Mouse (Mus musculus): ENCODE data around the gene Myo1b. TPM values are rescaled to one million over a fixed set of nuclear protein-coding genes. Genes with fewer than 3 reads are reported as not detected.

Gene Myo1b
- polyA plus RNA-seq, 1 experiment from 2014 or later: 117 TPM

- H3K4me3 ChIP-seq (ENCODE audit: low read depth, low read length): no peak overlapping the region
- H3K4me2 ChIP-seq: no peak overlapping the region
- no peak for TF ChIP-seq CTCF (IDR thresholded peaks at IDR 0.05; ENCODE audit: low read depth)
- no peak overlapping the region for H3K9ac ChIP-seq
- ATAC-seq (ENCODE audit: insufficient read depth): no peak
- peak; percentile 28 for DNase-seq
- H3K27me3 ChIP-seq (ENCODE audit: insufficient read depth, low read length): no peaks in the 10 kb centered on the region
- peaks cover 9% of the 10 kb centered on the region for H3K4me1 ChIP-seq (ENCODE audit: insufficient read depth)
- no peaks in the 10 kb centered on the region for H3K9me3 ChIP-seq (ENCODE audit: low read depth, low read length)
- 56% methylated on average over 1 of the region's 1 CpGs for WGBS
- no peaks in the 10 kb centered on the region; the same call in none of the 2 replicates for H3K36me3 ChIP-seq (ENCODE audit: insufficient read depth)
- H3K27ac ChIP-seq (ENCODE audit: low read depth): no peak overlapping the region
Measured at GRCm38 (mm10) chr1:51815636-51816035, 100.2 kb downstream of the Myo1b start.

- no peak overlapping the region for H3K4me3 ChIP-seq (ENCODE audit: low read depth, low read length)
- 57% methylated on average over 5 of the region's 5 CpGs for WGBS
- ATAC-seq (ENCODE audit: insufficient read depth): no peak
- no peak for TF ChIP-seq CTCF (IDR thresholded peaks at IDR 0.05; ENCODE audit: low read depth)
- H3K27ac ChIP-seq (ENCODE audit: low read depth): no peak overlapping the region
- no peaks in the 10 kb centered on the region for H3K27me3 ChIP-seq (ENCODE audit: insufficient read depth, low read length)
- DNase-seq: peak; percentile 44
- H3K9me3 ChIP-seq (ENCODE audit: low read depth, low read length): no peaks in the 10 kb centered on the region
- H3K4me2 ChIP-seq: no peak overlapping the region
- no peak overlapping the region for H3K9ac ChIP-seq
- H3K36me3 ChIP-seq (ENCODE audit: insufficient read depth): no peaks in the 10 kb centered on the region; the same call in none of the 2 replicates
- H3K4me1 ChIP-seq (ENCODE audit: insufficient read depth): peaks cover 3% of the 10 kb centered on the region; the same call in 1 of the 2 replicates
Measured at GRCm38 (mm10) chr1:51814854-51815630, 100.8 kb downstream of the Myo1b start.

GRCm38 (mm10) chr1:51808847-51809246, 107.0 kb downstream of the Myo1b start:
- no peaks in the 10 kb centered on the region for H3K9me3 ChIP-seq (ENCODE audit: low read depth, low read length)
- H3K27ac ChIP-seq (ENCODE audit: low read depth): no peak overlapping the region
- H3K27me3 ChIP-seq (ENCODE audit: insufficient read depth, low read length): no peaks in the 10 kb centered on the region
- TF ChIP-seq CTCF (IDR thresholded peaks at IDR 0.05; ENCODE audit: low read depth): no peak
- H3K4me2 ChIP-seq: no peak overlapping the region
- no peak overlapping the region for H3K9ac ChIP-seq
- WGBS: 74% methylated on average over 10 of the region's 10 CpGs
- DNase-seq: no peak
- no peaks in the 10 kb centered on the region for H3K4me1 ChIP-seq (ENCODE audit: insufficient read depth)
- no peaks in the 10 kb centered on the region; the same call in 1 of the 2 replicates for H3K36me3 ChIP-seq (ENCODE audit: insufficient read depth)
- ATAC-seq (ENCODE audit: insufficient read depth): no peak
- H3K4me3 ChIP-seq (ENCODE audit: low read depth, low read length): no peak overlapping the region

GRCm38 (mm10) chr1:51808228-51808627, 107.6 kb downstream of the Myo1b start:
- 46% methylated on average over 1 of the region's 1 CpGs for WGBS
- Histone ChIP-seq H3K27me3 (ENCODE audit: insufficient read depth, low read length) (no peaks in the 10 kb centered on the region), H3K27ac (ENCODE audit: low read depth) (no peak overlapping the region), H3K4me3 (ENCODE audit: low read depth, low read length) (no peak overlapping the region), H3K4me2 (no peak overlapping the region), H3K4me1 (ENCODE audit: insufficient read depth) (no peaks in the 10 kb centered on the region), H3K36me3 (ENCODE audit: insufficient read depth) (no peaks in the 10 kb centered on the region; the same call in none of the 2 replicates), H3K9ac (no peak overlapping the region), H3K9me3 (ENCODE audit: low read depth, low read length) (no peaks in the 10 kb centered on the region)
- ATAC-seq (ENCODE audit: insufficient read depth) (no peak), DNase-seq (no peak)
- no peak for TF ChIP-seq CTCF (IDR thresholded peaks at IDR 0.05; ENCODE audit: low read depth)

- DNase-seq: no peak
- Histone ChIP-seq H3K4me3 (ENCODE audit: low read depth, low read length) (no peak overlapping the region), H3K4me1 (ENCODE audit: insufficient read depth) (no peaks in the 10 kb centered on the region), H3K9ac (no peak overlapping the region), H3K36me3 (ENCODE audit: insufficient read depth) (peaks cover 9% of the 10 kb centered on the region), H3K4me2 (no peak overlapping the region), H3K27ac (ENCODE audit: low read depth) (no peak overlapping the region), H3K9me3 (ENCODE audit: low read depth, low read length) (no peaks in the 10 kb centered on the region), H3K27me3 (ENCODE audit: insufficient read depth, low read length) (no peaks in the 10 kb centered on the region)
- no peak for ATAC-seq (ENCODE audit: insufficient read depth)
- no peak for TF ChIP-seq CTCF (IDR thresholded peaks at IDR 0.05; ENCODE audit: low read depth)
- 72% methylated on average over 5 of the region's 5 CpGs for WGBS
Measured at GRCm38 (mm10) chr1:51805040-51805610, 110.7 kb downstream of the Myo1b start.

GRCm38 (mm10) chr1:51804296-51805039, 111.4 kb downstream of the Myo1b start:
- WGBS: 49% methylated on average over 12 of the region's 12 CpGs
- no peak overlapping the region for H3K9ac ChIP-seq
- peaks cover 14% of the 10 kb centered on the region for H3K36me3 ChIP-seq (ENCODE audit: insufficient read depth)
- no peaks in the 10 kb centered on the region for H3K9me3 ChIP-seq (ENCODE audit: low read depth, low read length)
- H3K4me3 ChIP-seq (ENCODE audit: low read depth, low read length): no peak overlapping the region
- 0 out of 2 replicates have a peak overlapping the region, but pooled peaks have one; percentile 20 for H3K27ac ChIP-seq (ENCODE audit: low read depth)
- no peak for TF ChIP-seq CTCF (IDR thresholded peaks at IDR 0.05; ENCODE audit: low read depth)
- DNase-seq: peak; percentile 82
- ATAC-seq (ENCODE audit: insufficient read depth): peak; percentile 68
- H3K27me3 ChIP-seq (ENCODE audit: insufficient read depth, low read length): no peaks in the 10 kb centered on the region
- H3K4me2 ChIP-seq: no peak overlapping the region
- no peaks in the 10 kb centered on the region for H3K4me1 ChIP-seq (ENCODE audit: insufficient read depth)

GRCm38 (mm10) chr1:51798011-51798471, 117.8 kb downstream of the Myo1b start:
- peak; percentile 66 for ATAC-seq (ENCODE audit: insufficient read depth)
- DNase-seq: peak; percentile 46

More at GRCm38 (mm10) chr1:51798011-51798471, 117.8 kb downstream of the Myo1b start:
- 48% methylated on average over 7 of the region's 7 CpGs for WGBS
- no peaks in the 10 kb centered on the region for H3K4me1 ChIP-seq (ENCODE audit: insufficient read depth)
- H3K9me3 ChIP-seq (ENCODE audit: low read depth, low read length): no peaks in the 10 kb centered on the region
- H3K9ac ChIP-seq: no peak overlapping the region
- H3K36me3 ChIP-seq (ENCODE audit: insufficient read depth): peaks cover 53% of the 10 kb centered on the region
- H3K27ac ChIP-seq (ENCODE audit: low read depth): no peak overlapping the region
- TF ChIP-seq CTCF (IDR thresholded peaks at IDR 0.05; ENCODE audit: low read depth): no peak
- H3K27me3 ChIP-seq (ENCODE audit: insufficient read depth, low read length): no peaks in the 10 kb centered on the region
- H3K4me2 ChIP-seq: no peak overlapping the region
- no peak overlapping the region for H3K4me3 ChIP-seq (ENCODE audit: low read depth, low read length)
